Mouse (Mus musculus) midbrain, embryonic 12.5 days (tissue): ENCODE measurements at regions not wholly inside any gene's neighbourhood (a gene's known extent, or its start where the extent isn't known, plus 50 kb on each side); places are given as distances from the start of the nearest gene placed in this dataset.
A peak's percentile ranks its signal among the peaks of the same experiment; 100 is the strongest.

Source experiments
- ATAC-seq: fragments of 200-750 bp; cut with Nextera tagmentation; 2 replicates; pipeline ENCODE4 v1.8.0; 2017; ENCODE audit warnings: low read depth, moderate TSS enrichment, moderate library complexity; ENCODE audit not compliant: low FRiP score
- H3K27ac ChIP-seq: fragments of 300-500 bp; sonication (generic); replicated peaks from 2 replicates; pipeline ENCODE4 v1.5.1; 2016; ENCODE audit warnings: mild to moderate bottlenecking
- H3K27me3 ChIP-seq: fragments of 300-500 bp; sonication (generic); 2 replicates; pipeline ENCODE4 v1.6.1; 2016; ENCODE audit warnings: mild to moderate bottlenecking
- H3K36me3 ChIP-seq: fragments of 300-500 bp; sonication (generic); 2 replicates; pipeline ENCODE4 v1.6.1; 2016
- H3K4me1 ChIP-seq: fragments of 300-500 bp; sonication (generic); 2 replicates; pipeline ENCODE4 v1.6.1; 2016
- H3K4me2 ChIP-seq: fragments of 300-500 bp; sonication (generic); replicated peaks from 2 replicates; pipeline ENCODE4 v1.6.1; 2016; ENCODE audit warnings: mild to moderate bottlenecking, moderate library complexity
- H3K4me3 ChIP-seq: fragments of 300-500 bp; sonication (generic); 2 replicates; pipeline ENCODE4 v1.5.1; 2016; ENCODE audit warnings: mild to moderate bottlenecking
- H3K9ac ChIP-seq: fragments of 300-500 bp; sonication (generic); replicated peaks from 2 replicates; pipeline ENCODE4 v1.6.1; 2016; ENCODE audit warnings: mild to moderate bottlenecking, moderate library complexity
- H3K9me3 ChIP-seq: fragments of 300-500 bp; sonication (generic); 2 replicates; pipeline ENCODE4 v1.6.1; 2016; ENCODE audit warnings: mild to moderate bottlenecking
- WGBS: fragments of 180-500 bp; shearing (Covaris S2); methylation state at CpG from one replicate; pipeline ENCODE4 v1.1.7; 2016; 5-methylcytosine and 5-hydroxymethylcytosine counted together

DNA sequence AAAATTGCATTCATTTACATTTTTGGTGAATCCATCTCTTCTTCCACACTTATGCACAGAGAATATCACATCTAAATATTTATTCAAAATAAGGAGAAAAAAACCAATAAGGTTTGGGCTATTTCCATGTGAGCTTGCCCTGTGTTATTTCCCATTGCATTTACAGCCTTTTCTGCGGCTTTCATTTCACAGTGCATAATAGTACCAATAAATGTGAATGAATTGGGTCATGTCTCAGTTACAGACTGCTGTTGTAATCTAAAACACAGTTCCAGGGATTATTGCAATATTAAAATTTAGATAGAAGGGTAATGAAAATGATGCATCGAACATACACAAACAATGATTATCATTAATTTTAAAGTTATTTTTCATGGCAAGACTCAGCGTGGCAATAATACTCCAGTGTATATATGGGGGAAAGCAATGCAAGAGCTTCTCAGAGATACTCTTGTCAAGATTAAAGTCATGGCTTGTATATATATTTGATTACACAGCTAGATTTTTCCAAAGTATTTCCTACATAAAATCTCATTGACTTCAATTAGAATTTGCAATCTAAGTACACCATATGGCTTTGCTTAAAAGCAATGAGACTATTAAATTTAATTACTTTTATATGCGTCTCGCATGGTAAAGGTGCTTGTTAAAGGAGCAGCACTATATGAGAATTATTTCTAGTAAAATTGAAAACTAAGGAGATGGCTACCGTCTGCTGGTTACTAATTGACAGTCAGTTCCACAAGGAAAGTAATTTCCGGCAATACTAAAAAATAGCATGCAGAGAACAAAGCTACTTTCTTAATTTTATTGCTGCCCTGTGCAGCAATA lies 782.1 kb upstream of the Cdh9 start:
- ATAC-seq = no peak
- Histone ChIP-seq H3K9me3 (no peaks in the 10 kb centered on the region), H3K4me3 (no peak overlapping the region), H3K4me2 (no peak overlapping the region), H3K27ac (no peak overlapping the region), H3K36me3 (no peaks in the 10 kb centered on the region), H3K4me1 (no peaks in the 10 kb centered on the region), H3K9ac (no peak overlapping the region), H3K27me3 (no peaks in the 10 kb centered on the region)
- 92% methylated on average over 7 of the region's 7 CpGs for WGBS

DNA sequence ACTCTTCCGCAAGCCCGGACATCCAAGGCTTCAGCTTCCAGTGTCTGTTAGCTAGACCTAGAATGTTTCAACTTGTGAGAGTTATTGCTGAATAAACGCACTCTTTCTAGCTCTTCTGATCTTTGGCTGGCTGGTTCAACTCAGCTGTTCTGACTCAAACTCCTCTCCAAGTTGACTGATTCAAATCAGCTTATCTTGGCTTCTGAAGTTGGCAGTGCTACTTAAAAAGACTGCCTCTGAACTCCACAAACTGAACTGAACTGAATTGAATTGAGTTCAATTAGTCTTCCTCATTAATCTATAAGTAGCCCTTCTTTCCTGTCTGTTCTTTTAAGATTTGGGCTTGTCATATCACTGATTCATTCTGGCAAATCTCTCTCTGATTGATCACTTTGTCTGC lies 769.1 kb upstream of the Cdh9 start:
- 85% methylated on average over 3 of the region's 3 CpGs for WGBS

DNA sequence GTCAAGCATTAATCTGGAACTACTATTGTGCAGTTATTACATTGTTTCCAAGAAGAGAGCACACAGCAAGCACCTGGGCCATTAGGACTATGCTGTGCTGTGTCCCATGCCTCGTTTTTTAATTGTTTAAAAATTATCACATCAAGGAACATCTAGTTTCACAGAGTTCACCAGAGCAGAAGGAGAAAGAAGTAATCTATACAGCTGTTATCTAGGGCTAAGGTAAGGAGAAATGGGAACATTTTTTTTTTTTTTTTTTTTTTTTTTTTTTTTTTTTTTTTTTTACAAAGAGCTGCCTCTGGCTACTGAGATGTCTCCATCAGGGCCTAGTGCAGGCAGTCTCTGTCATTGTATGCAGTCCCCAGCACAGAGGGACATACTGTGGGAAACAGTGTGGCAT lies 760.0 kb upstream of the Cdh9 start:
- 74% methylated on average over 1 of the region's 1 CpGs for WGBS
- Histone ChIP-seq H3K36me3 (no peaks in the 10 kb centered on the region), H3K9ac (no peak overlapping the region), H3K4me2 (no peak overlapping the region), H3K4me1 (no peaks in the 10 kb centered on the region), H3K4me3 (no peak overlapping the region), H3K27ac (no peak overlapping the region), H3K9me3 (no peaks in the 10 kb centered on the region), H3K27me3 (no peaks in the 10 kb centered on the region)
- no peak for ATAC-seq

More for the DNA sequence above, 769.1 kb upstream of the Cdh9 start:
- H3K36me3 ChIP-seq = no peaks in the 10 kb centered on the region
- H3K9me3 ChIP-seq = no peaks in the 10 kb centered on the region
- no peak overlapping the region for H3K4me2 ChIP-seq
- no peak overlapping the region for H3K27ac ChIP-seq
- no peaks in the 10 kb centered on the region for H3K4me1 ChIP-seq
- no peak for ATAC-seq
- no peaks in the 10 kb centered on the region for H3K27me3 ChIP-seq
- no peak overlapping the region for H3K9ac ChIP-seq
- no peak overlapping the region for H3K4me3 ChIP-seq

DNA sequence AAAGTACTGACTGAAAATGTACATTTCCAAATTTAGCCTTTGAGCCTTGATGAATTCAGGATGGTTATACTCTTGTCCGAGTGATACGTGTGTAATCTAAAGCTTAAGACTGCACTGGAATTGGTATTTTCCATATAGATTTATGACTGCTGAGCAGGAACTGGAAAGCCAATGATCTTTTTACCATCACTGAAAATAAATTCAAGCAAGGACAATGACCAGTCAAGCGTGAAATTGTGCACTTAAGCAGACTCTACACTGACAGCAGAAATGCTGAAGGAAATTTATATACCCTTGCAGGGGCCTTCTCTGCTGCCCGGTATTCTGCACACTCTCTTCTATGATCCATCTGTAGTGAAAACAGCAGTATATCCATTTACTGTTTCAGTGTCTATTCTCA lies 751.8 kb upstream of the Cdh9 start:
- peak; percentile 60; the same call in 1 of the 2 replicates for ATAC-seq
- no peak overlapping the region for H3K4me3 ChIP-seq
- no peaks in the 10 kb centered on the region for H3K9me3 ChIP-seq
- no peak overlapping the region for H3K9ac ChIP-seq
- 61% methylated on average over 4 of the region's 4 CpGs for WGBS
- H3K27ac ChIP-seq = no peak overlapping the region
- no peaks in the 10 kb centered on the region for H3K36me3 ChIP-seq
- H3K4me1 ChIP-seq = no peaks in the 10 kb centered on the region
- no peaks in the 10 kb centered on the region for H3K27me3 ChIP-seq
- H3K4me2 ChIP-seq = no peak overlapping the region
